In genomic region chr11:100571202-100571567, GRCm38 (mm10) we compare ENCODE assay signal across 9 mouse cellular contexts. TPM values are rescaled to one million over a fixed set of nuclear protein-coding genes. Genes with fewer than 3 reads are reported as not detected.
DNase-seq lines count a peak whose midpoint lies in the region; ATAC-seq and TF ChIP-seq lines count a peak whose summit lies in the region.
"Had no signal": no experiment of that assay in that cellular context is flagged by ENCODE, and none has a peak within 500 bp of the region (broad histone marks: within the 10 kb centered on the region; RNA-seq: fewer than 3 reads in every experiment).

No protein-coding gene starts in this region.

- H3K4me1 ChIP-seq in heart, embryonic 15.5 days (replicated peaks) = peaks cover 18% of the 10 kb centered on the region
- H3K4me1 ChIP-seq in limb, embryonic 14.5 days (ENCODE audit: control insufficient read depth, insufficient read depth, low read length) = 0 out of 2 replicates have a peak, but pooled peaks cover 4% of the 10 kb centered on the region

- H3K36me3 ChIP-seq in heart, embryonic 15.5 days = no peaks in the 10 kb centered on the region
- H3K36me3 ChIP-seq in limb, embryonic 14.5 days (ENCODE audit: control insufficient read depth, insufficient read depth, low read length) = no peaks in the 10 kb centered on the region

- H3K27me3 ChIP-seq in heart, embryonic 15.5 days = no peaks in the 10 kb centered on the region
- peaks cover 6% of the 10 kb centered on the region; the same call in 1 of the 2 replicates for H3K27me3 ChIP-seq in limb, embryonic 14.5 days (ENCODE audit: control insufficient read depth, insufficient read depth, low read length)

- TF ChIP-seq POLR2A in limb, embryonic 14.5 days (IDR thresholded peaks at IDR 0.05; ENCODE audit: borderline replicate concordance, extremely low read depth, insufficient read depth, insufficient read length) = no peak

- peak overlapping the region; percentile 32 for H3K4me3 ChIP-seq in heart, embryonic 15.5 days
- peak overlapping the region; percentile 13; the same call in 1 of the 2 replicates for H3K4me3 ChIP-seq in limb, embryonic 14.5 days (replicated peaks; ENCODE audit: low read length)
- H3K4me3 ChIP-seq: myocyte had no signal

- ATAC-seq in CD4-positive, CD25-positive, alpha-beta regulatory T cell, adult 4 months = no peak
- ATAC-seq in heart, embryonic 15.5 days (replicated peaks; ENCODE audit: insufficient number of reproducible peaks, insufficient read depth, low FRiP score, low read depth) = no peak
- no peak for ATAC-seq in limb, embryonic 14.5 days (ENCODE audit: low FRiP score, low read depth)
- ATAC-seq in neutrophil, adult 5-6 weeks (ENCODE audit: extremely low read depth, insufficient number of reproducible peaks, low FRiP score, poor library complexity, severe bottlenecking) = peak; percentile 10; the same call in 1 of the 2 replicates

- WGBS in heart, embryonic 15.5 days = 11% methylated on average over 16 of the region's 16 CpGs
- WGBS in limb, embryonic 14.5 days = 12% methylated on average over 16 of the region's 16 CpGs

- no peak overlapping the region for H3K27ac ChIP-seq in heart, embryonic 15.5 days
- no peak overlapping the region for H3K27ac ChIP-seq in limb, embryonic 14.5 days (replicated peaks; ENCODE audit: low read depth, low read length)

- peak overlapping the region; percentile 35; the same call in 1 of the 2 replicates for H3K9ac ChIP-seq in heart, embryonic 15.5 days
- no peak overlapping the region for H3K9ac ChIP-seq in limb, embryonic 14.5 days (ENCODE audit: low read depth, low read length, severe bottlenecking)

- peak; percentile 49 for DNase-seq in CD4-positive, CD25-positive, alpha-beta regulatory T cell, adult 2 months (ENCODE audit: low read depth, low spot score)
- DNase-seq in right cerebral cortex, adult 2 months (ENCODE audit: low spot score in 2 of 2) = peak; percentile 48 to 58
- DNase-seq in right cerebral cortex, postnatal 4 days = no peak
- no peak for DNase-seq in limb, embryonic 14.5 days (ENCODE audit: low spot score)
- no peak for DNase-seq in spleen, postnatal 4 days (ENCODE audit: low spot score in 2 of 2)

- H3K9me3 ChIP-seq in heart, embryonic 15.5 days (replicated peaks) = no peaks in the 10 kb centered on the region
- no peaks in the 10 kb centered on the region for H3K9me3 ChIP-seq in limb, embryonic 14.5 days (ENCODE audit: control insufficient read depth, low read length)

- peak overlapping the region; percentile 63 for H3K4me2 ChIP-seq in heart, embryonic 15.5 days
- H3K4me2 ChIP-seq in limb, embryonic 14.5 days (replicated peaks; ENCODE audit: low read depth, low read length, severe bottlenecking) = peak overlapping the region; percentile 39

RNA-seq across cellular contexts. Expression of gene Cnp, which starts 3.5 kb away (rescaled TPM):
- 100 to 1,000 TPM; 185 to 348 TPM for polyA plus RNA-seq in CD4-positive, CD25-positive, alpha-beta regulatory T cell, adult 4 months (2017; shearing (Covaris generic))
- polyA plus RNA-seq in heart, embryonic 15.5 days (2015; fragmentation: Nextera tagmentation; extraction: Ambion mirVana) = 17.4 and 27.6 TPM in 2 replicates
- polyA plus RNA-seq in limb, embryonic 14.5 days (2012; rRNA removed) = 15.9 and 17.0 TPM in 2 replicates
- polyA plus RNA-seq in limb, embryonic 14.5 days (2014; fragmentation: Nextera tagmentation; extraction: Ambion mirVana) = 21.3 and 26.0 TPM in 2 replicates
- 87.3 and 99.3 TPM in 2 replicates for total RNA-seq in neutrophil, adult 5-6 weeks (2017)

RNA-seq across cellular contexts. Expression of gene Ttc25, which starts 25.8 kb away (rescaled TPM):
- under 1 TPM in 1 of 2 experiments, not detected in 1; 0.24 TPM for polyA plus RNA-seq in CD4-positive, CD25-positive, alpha-beta regulatory T cell, adult 4 months (2017; shearing (Covaris generic))
- polyA plus RNA-seq in heart, embryonic 15.5 days (2015; fragmentation: Nextera tagmentation; extraction: Ambion mirVana) = 0.66 TPM in 2 replicates
- polyA plus RNA-seq in limb, embryonic 14.5 days (2012; rRNA removed) = 0.42 and 0.55 TPM in 2 replicates
- polyA plus RNA-seq in limb, embryonic 14.5 days (2014; fragmentation: Nextera tagmentation; extraction: Ambion mirVana) = 0.14 and 0.40 TPM in 2 replicates
- 1.0 and 1.1 TPM in 2 replicates for total RNA-seq in neutrophil, adult 5-6 weeks (2017)

RNA-seq across cellular contexts. Expression of gene Acly, which starts 43.4 kb away (rescaled TPM):
- 100 to 1,000 TPM; 102 to 153 TPM for polyA plus RNA-seq in CD4-positive, CD25-positive, alpha-beta regulatory T cell, adult 4 months (2017; shearing (Covaris generic))
- 49.5 and 76.6 TPM in 2 replicates for polyA plus RNA-seq in heart, embryonic 15.5 days (2015; fragmentation: Nextera tagmentation; extraction: Ambion mirVana)
- 108 and 118 TPM in 2 replicates for polyA plus RNA-seq in limb, embryonic 14.5 days (2012; rRNA removed)
- 156 and 159 TPM in 2 replicates for polyA plus RNA-seq in limb, embryonic 14.5 days (2014; fragmentation: Nextera tagmentation; extraction: Ambion mirVana)
- total RNA-seq in neutrophil, adult 5-6 weeks (2017) = 86.6 and 88.5 TPM in 2 replicates

RNA-seq across cellular contexts. Expression of gene Nkiras2, which starts 47.9 kb away (rescaled TPM):
- 10 to 100 TPM; 27.1 to 30.3 TPM for polyA plus RNA-seq in CD4-positive, CD25-positive, alpha-beta regulatory T cell, adult 4 months (2017; shearing (Covaris generic))
- polyA plus RNA-seq in heart, embryonic 15.5 days (2015; fragmentation: Nextera tagmentation; extraction: Ambion mirVana) = 59.8 and 70.3 TPM in 2 replicates
- polyA plus RNA-seq in limb, embryonic 14.5 days (2012; rRNA removed) = 68.7 and 90.5 TPM in 2 replicates
- 76.4 and 82.9 TPM in 2 replicates for polyA plus RNA-seq in limb, embryonic 14.5 days (2014; fragmentation: Nextera tagmentation; extraction: Ambion mirVana)
- total RNA-seq in neutrophil, adult 5-6 weeks (2017) = 18.3 and 22.9 TPM in 2 replicates

RNA-seq across cellular contexts. Expression of gene Dnajc7, which starts 48.8 kb away (rescaled TPM):
- polyA plus RNA-seq in CD4-positive, CD25-positive, alpha-beta regulatory T cell, adult 4 months (2017; shearing (Covaris generic)) = 100 to 1,000 TPM; 426 to 510 TPM
- polyA plus RNA-seq in heart, embryonic 15.5 days (2015; fragmentation: Nextera tagmentation; extraction: Ambion mirVana) = 184 and 206 TPM in 2 replicates
- 179 and 225 TPM in 2 replicates for polyA plus RNA-seq in limb, embryonic 14.5 days (2012; rRNA removed)
- polyA plus RNA-seq in limb, embryonic 14.5 days (2014; fragmentation: Nextera tagmentation; extraction: Ambion mirVana) = 73.3 and 74.1 TPM in 2 replicates
- total RNA-seq in neutrophil, adult 5-6 weeks (2017) = 520 and 539 TPM in 2 replicates

Comparison
In these comparisons a context has a peak if more than half of its experiments do, and no peak if none do; other contexts are left out.
1. DNase-seq: peak in CD4-positive, CD25-positive, alpha-beta regulatory T cell, adult 2 months (single experiment) and right cerebral cortex, adult 2 months (2 of 2); none in right cerebral cortex, postnatal 4 days (single experiment), limb, embryonic 14.5 days (single experiment) and spleen, postnatal 4 days (0 of 2).